Mouse (Mus musculus): ENCODE data around the gene Defa17.
"Not testable (repeated sequence)": the region's sequence is repeated elsewhere in the genome, so short reads cannot be mapped to it uniquely, and the experiment has no call there.

Defa17 gene

DNA sequence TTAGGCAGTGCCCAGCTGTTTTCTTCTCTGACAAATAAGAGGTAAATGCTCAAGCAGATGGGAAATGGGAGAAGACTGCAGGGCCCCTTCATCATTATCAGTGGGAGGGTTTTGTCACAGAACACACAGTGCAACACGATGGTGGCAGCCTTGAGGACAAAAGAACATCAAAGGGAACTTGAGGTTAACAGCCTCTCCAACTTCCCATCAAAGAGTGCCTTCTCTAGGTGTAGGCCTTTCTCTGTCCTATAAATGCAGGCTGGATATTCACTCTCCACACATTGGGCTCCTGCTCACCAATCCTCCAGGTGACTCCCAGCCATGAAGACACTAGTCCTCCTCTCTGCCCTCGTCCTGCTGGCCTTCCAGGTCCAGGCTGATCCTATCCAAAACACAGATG is at the start of gene Defa17:
Defa17 (plus strand) TSS at position 301 of the 400 bp plus-strand sequence.
- DNase-seq (ENCODE audit: low read depth, low spot score), result not testable (repeated sequence)

- DNase-seq (ENCODE audit: low read depth, low spot score), result not testable (repeated sequence)
Observed at GRCm38 (mm10) chr8:21617883-21618282, 37.7 kb upstream of the Defa17 start, which contains the start of gene Defa26. Defa26 (plus strand) TSS chr8:21618183.

DNA sequence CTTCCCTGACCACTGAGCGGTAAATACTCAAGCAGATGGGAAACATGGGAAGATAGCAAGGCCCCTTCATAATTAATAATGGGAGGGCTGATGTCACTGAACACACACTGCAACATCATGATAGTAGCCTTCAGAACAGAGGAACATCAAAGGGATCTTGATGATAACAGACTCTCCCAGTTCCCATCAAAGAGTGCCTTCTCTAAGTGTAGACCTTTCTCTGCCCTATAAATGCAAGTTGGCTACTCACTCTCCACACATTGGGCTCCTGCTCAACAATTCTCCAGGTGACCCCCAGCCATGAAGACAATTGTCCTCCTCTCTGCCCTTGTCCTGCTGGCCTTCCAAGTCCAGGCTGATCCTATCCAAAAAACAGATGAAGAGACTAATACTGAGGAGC is 9.9 kb downstream of the Defa17 start, which contains the start of gene Defa34:
Defa34 (plus strand) TSS at position 301 of the 400 bp plus-strand sequence.
- not testable (repeated sequence) for DNase-seq (ENCODE audit: low read depth, low spot score)

DNA sequence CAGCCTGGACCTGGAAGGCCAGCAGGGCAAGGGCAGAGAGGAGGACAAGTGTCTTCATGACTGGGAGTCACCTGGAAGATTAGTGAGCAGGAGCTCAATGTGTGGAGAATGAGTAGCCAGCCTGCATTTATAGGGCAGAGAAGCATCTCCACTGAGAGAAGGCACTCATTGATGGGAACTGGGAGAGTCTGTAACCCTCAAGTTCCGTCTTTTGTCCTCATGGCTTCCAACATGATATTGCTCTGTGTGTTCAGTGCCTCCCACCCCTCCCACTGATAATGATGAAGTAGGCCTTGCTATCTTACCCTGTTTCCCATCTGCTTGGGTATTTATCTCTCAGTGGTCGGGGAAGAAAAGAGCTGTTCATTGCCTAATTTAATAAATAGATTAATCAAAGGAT is 48.0 kb downstream of the Defa17 start, which contains the start of gene AY761184:
AY761184 (minus strand) TSS at position 101 of the 400 bp plus-strand sequence.
- DNase-seq (ENCODE audit: low read depth, low spot score), result not testable (repeated sequence)
